Mouse (Mus musculus) hindbrain, embryonic 14.5 days (tissue): ENCODE measurements at regions not wholly inside any gene's neighbourhood (a gene's known extent, or its start where the extent isn't known, plus 50 kb on each side); places are given as distances from the start of the nearest gene placed in this dataset.

ENCODE experiments used
- ATAC-seq: fragments of 200-750 bp; cut with Nextera tagmentation; 2 replicates; pipeline ENCODE4 v1.8.0; 2017; ENCODE audit warnings: moderate number of reproducible peaks, mild to moderate bottlenecking, moderate TSS enrichment, moderate library complexity; ENCODE audit not compliant: low FRiP score
- DNase-seq: peaks from one replicate; pipeline ENCODE4 v3.0.0-alpha.2; 2015; ENCODE audit warnings: low spot score
- H3K27ac ChIP-seq: fragments of 300-500 bp; sonication (generic); 2 replicates; pipeline ENCODE4 v1.5.1; 2014; ENCODE audit warnings: mild to moderate bottlenecking, moderate library complexity
- H3K27me3 ChIP-seq: fragments of 300-500 bp; sonication (generic); 2 replicates; pipeline ENCODE4 v1.6.1; 2014; ENCODE audit warnings: mild to moderate bottlenecking, low read length, mixed read lengths; ENCODE audit not compliant: control insufficient read depth, insufficient read depth
- H3K36me3 ChIP-seq: fragments of 300-500 bp; sonication (generic); replicated peaks from 2 replicates; pipeline ENCODE4 v1.6.1; 2014; ENCODE audit not compliant: control insufficient read depth, insufficient read depth
- H3K4me1 ChIP-seq: fragments of 300-500 bp; sonication (generic); replicated peaks from 2 replicates; pipeline ENCODE4 v1.6.1; 2014; ENCODE audit warnings: antibody characterized with exemption, low read length, mixed read lengths; ENCODE audit not compliant: control insufficient read depth, insufficient read depth
- H3K4me2 ChIP-seq: fragments of 300-500 bp; sonication (generic); replicated peaks from 2 replicates; pipeline ENCODE4 v1.6.1; 2014; ENCODE audit warnings: mild to moderate bottlenecking, moderate library complexity
- H3K4me3 ChIP-seq: fragments of 300-500 bp; sonication (generic); replicated peaks from 2 replicates; pipeline ENCODE4 v1.5.1; 2014; ENCODE audit warnings: mild to moderate bottlenecking, low read length
- H3K9ac ChIP-seq: fragments of 300-500 bp; sonication (generic); 2 replicates; pipeline ENCODE4 v1.6.1; 2014
- H3K9me3 ChIP-seq: fragments of 300-500 bp; sonication (generic); 2 replicates; pipeline ENCODE4 v1.6.1; 2016; ENCODE audit warnings: low read length; ENCODE audit not compliant: control insufficient read depth
- WGBS: fragments of 180-500 bp; shearing (Covaris S2); extraction: QIAGEN DNeasy Blood & Tissue Kit; methylation state at CpG from one replicate; pipeline ENCODE4 v1.1.7; 2014; 5-methylcytosine and 5-hydroxymethylcytosine counted together

DNA sequence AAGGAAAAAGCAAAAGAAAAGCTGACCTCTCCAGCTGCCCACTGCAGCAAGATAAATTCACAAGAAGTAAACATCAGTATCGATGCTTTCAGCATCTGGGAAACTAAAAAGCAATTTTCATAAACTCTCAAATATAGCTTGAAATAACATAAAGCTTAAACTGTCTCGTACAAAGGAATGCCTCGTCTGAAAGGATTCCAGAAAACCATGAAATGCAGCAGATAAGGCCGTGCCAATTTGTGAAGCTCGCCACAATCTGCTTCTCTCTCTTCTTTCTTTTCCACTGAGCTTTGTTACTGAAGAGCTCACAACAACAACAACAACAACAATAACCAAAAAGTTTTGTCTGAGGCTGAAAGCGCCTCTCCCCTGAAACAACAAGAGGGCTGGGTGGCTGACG is 239.4 kb upstream of the 4930412O13Rik start:
- H3K4me1 ChIP-seq = no peaks in the 10 kb centered on the region
- no peak overlapping the region for H3K27ac ChIP-seq
- no peaks in the 10 kb centered on the region for H3K27me3 ChIP-seq
- ATAC-seq (no peak), DNase-seq (no peak)
- H3K4me2 ChIP-seq = no peak overlapping the region
- 67% methylated on average over 7 of the region's 7 CpGs for whole genome bisulfite sequencing
- no peaks in the 10 kb centered on the region for H3K9me3 ChIP-seq
- H3K36me3 ChIP-seq = no peaks in the 10 kb centered on the region
- H3K9ac ChIP-seq = no peak overlapping the region
- H3K4me3 ChIP-seq = no peak overlapping the region

DNA sequence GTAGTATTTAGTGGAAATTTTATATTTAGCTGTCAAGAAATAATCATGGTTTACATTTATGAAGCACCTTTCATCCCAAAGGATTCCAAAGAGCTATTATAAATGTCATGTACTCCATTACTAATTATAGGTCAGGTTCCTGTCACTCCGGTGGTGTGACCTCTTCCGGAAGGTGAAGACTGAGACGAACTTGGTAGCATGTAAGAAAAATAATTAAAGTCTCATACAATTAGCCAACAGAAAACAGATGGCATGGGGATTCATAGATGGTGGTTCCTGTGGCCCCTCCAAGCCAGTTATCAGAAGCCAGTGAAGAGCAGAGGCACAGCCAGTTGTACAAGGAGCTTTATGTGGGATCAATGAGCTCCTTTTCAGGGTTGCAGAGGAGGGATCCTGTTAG is 238.6 kb upstream of the 4930412O13Rik start:
- no peak for ATAC-seq
- H3K36me3 ChIP-seq = no peaks in the 10 kb centered on the region
- H3K27me3 ChIP-seq = no peaks in the 10 kb centered on the region

DNA sequence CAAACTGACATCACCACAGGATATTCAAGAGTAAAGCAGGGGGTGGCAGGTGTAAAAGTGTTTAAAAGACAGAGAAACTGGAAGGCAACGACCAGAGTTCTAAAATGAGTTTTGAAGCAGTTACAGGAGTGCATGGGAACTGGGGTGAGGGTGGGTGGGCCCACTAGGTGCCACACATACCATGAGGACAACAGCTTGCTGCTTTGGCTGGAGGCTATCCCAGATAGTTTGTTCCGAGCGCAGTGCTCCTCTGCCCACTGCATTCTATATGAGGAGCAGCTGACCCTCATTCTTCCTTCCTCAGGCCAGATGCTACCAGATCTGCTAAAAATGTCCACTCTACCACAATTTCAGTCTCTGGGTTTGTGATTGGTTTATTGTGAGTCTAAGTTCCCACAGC is 234.6 kb upstream of the 4930412O13Rik start:
- ATAC-seq = no peak
- no peaks in the 10 kb centered on the region for H3K9me3 ChIP-seq
- no peak for DNase-seq
- no peaks in the 10 kb centered on the region for H3K27me3 ChIP-seq
- H3K27ac ChIP-seq = no peak overlapping the region
- WGBS = 66% methylated on average over 3 of the region's 3 CpGs
- no peak overlapping the region for H3K4me2 ChIP-seq
- no peaks in the 10 kb centered on the region for H3K4me1 ChIP-seq
- H3K4me3 ChIP-seq = no peak overlapping the region
- no peaks in the 10 kb centered on the region for H3K36me3 ChIP-seq
- no peak overlapping the region for H3K9ac ChIP-seq

More for the DNA sequence above, 238.6 kb upstream of the 4930412O13Rik start:
- Histone ChIP-seq H3K27ac (no peak overlapping the region), H3K4me3 (no peak overlapping the region), H3K9me3 (no peaks in the 10 kb centered on the region), H3K9ac (no peak overlapping the region), H3K4me1 (no peaks in the 10 kb centered on the region), H3K4me2 (no peak overlapping the region)
- 71% methylated on average over 3 of the region's 3 CpGs for WGBS
- DNase-seq = no peak

DNA sequence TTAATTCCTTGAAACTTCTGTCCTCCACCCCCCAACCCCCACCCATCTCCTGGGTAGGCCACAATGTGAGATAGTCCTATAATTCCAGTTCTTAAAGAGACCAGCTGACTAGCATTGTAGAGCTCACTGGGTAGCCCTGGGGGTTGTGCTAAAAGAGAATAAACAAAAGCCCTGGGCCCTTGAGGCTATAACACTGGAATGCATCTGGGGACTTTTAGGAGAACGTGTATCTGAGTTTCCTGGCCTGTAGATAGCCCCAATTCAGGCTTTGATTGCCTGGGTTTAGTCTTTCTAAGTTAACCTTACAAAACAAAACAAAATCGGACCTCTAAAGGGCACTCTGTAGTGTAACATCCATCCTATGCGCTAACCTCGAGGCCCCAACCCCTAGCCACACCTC is 234.1 kb upstream of the 4930412O13Rik start:
- Histone ChIP-seq H3K9ac (no peak overlapping the region), H3K36me3 (no peaks in the 10 kb centered on the region), H3K27ac (no peak overlapping the region), H3K9me3 (no peaks in the 10 kb centered on the region), H3K27me3 (no peaks in the 10 kb centered on the region), H3K4me2 (no peak overlapping the region), H3K4me1 (no peaks in the 10 kb centered on the region), H3K4me3 (no peak overlapping the region)
- ATAC-seq (no peak), DNase-seq (no peak)
- 21% methylated on average over 4 of the region's 4 CpGs for WGBS

DNA sequence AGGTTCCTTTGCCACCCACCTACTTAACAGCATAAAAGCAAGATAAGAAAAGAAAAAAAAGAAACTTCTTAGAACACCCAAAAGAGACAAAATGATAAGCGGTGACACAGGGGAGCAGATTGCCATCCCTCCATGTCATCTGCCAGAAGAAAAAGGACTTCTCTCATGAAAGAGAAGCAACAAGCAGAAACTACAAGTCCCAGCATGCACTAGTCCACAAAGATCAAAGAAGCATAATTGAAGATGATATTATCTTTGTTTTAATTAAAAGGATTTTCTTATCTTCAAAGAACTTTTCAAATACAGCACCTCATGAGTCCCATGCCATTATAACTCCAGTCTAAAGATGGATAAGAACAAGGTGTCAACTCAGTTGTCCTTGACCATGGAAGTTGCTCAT is 231.0 kb upstream of the 4930412O13Rik start:
- no peaks in the 10 kb centered on the region for H3K9me3 ChIP-seq
- no peak for DNase-seq
- 96% methylated on average over 1 of the region's 1 CpGs for WGBS

DNA sequence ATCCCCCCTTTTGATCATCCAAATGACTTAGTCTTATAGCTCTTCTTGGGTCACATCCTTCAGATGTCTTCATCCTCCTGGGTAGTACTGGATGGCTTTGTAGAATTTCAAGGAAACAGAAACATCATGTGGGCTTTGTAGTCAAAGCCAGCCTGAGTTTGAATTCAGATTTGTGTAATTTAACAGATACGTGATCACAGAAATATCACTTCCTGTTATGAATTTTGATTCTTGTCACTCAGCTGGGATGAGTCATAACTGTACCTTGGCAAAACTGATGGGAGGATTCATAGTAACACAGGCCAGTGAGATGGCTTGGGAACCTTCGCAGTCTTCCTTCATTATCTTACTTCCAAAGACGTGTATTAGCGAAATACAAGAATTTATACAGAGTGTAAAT is 222.2 kb upstream of the 4930412O13Rik start:
- no peak overlapping the region for H3K4me2 ChIP-seq
- H3K27ac ChIP-seq = no peak overlapping the region
- H3K4me1 ChIP-seq = no peaks in the 10 kb centered on the region
- H3K4me3 ChIP-seq = no peak overlapping the region
- ATAC-seq (no peak), DNase-seq (no peak)
- H3K36me3 ChIP-seq = no peaks in the 10 kb centered on the region
- 92% methylated on average over 4 of the region's 4 CpGs for WGBS
- no peak overlapping the region for H3K9ac ChIP-seq
- no peaks in the 10 kb centered on the region for H3K9me3 ChIP-seq
- no peaks in the 10 kb centered on the region for H3K27me3 ChIP-seq

More for the DNA sequence above, 231.0 kb upstream of the 4930412O13Rik start:
- Histone ChIP-seq H3K4me1 (no peaks in the 10 kb centered on the region), H3K27ac (no peak overlapping the region), H3K4me3 (no peak overlapping the region), H3K27me3 (no peaks in the 10 kb centered on the region), H3K4me2 (no peak overlapping the region), H3K9ac (no peak overlapping the region), H3K36me3 (no peaks in the 10 kb centered on the region)
- ATAC-seq = no peak

DNA sequence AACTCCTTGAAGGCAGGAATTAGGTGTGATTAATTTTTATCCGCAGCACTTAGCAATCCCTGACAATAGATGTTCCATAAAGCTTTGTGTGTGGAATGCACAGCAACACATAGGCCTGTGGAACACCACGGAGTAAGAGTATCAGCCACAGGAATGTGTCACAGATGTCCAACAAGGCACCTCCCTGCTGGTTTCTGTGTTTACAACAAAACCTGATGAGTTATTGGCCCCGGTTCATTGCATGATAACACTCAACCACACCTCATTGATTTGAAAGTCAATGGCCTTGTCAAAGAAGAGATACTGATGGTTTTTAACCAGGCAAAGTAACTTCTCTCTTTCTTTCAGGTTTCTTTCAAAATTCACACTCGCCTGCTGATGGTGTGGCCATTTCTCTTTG is 211.4 kb upstream of the 4930412O13Rik start:
- ATAC-seq = no peak
- 73% methylated on average over 4 of the region's 4 CpGs for WGBS
- H3K27ac ChIP-seq = no peak overlapping the region

DNA sequence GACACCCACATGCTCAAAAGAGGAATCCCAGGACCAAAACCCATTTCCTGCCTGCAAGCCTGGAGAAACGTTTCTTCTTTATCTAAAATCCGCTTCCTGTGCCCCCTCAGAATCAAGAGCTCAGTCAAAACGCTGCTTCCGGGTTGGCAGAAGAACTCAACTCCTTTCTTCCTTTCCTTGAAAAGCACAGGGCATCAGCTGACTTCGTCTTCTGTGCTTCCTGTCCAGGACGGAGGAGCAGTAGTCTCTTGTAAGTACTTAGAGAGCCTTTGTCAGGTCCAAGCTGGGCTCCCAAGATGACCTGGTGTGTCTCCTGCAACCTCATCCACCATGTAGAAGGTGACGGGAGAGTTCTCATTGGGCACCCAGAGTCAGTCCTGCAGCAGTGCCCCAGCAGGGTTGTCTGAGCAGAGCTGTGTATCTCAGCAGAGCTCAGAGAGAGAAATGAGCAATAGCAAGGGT is 199.3 kb upstream of the 4930412O13Rik start:
- Histone ChIP-seq H3K4me3 (no peak overlapping the region), H3K27me3 (no peaks in the 10 kb centered on the region), H3K36me3 (no peaks in the 10 kb centered on the region), H3K27ac (no peak overlapping the region), H3K9me3 (no peaks in the 10 kb centered on the region), H3K4me1 (no peaks in the 10 kb centered on the region), H3K4me2 (no peak overlapping the region), H3K9ac (no peak overlapping the region)
- WGBS = 85% methylated on average over 7 of the region's 7 CpGs
- ATAC-seq (no peak), DNase-seq (no peak)

More for the DNA sequence above, 211.4 kb upstream of the 4930412O13Rik start:
- no peak for DNase-seq
- Histone ChIP-seq H3K4me2 (no peak overlapping the region), H3K27me3 (no peaks in the 10 kb centered on the region), H3K9ac (no peak overlapping the region), H3K36me3 (no peaks in the 10 kb centered on the region), H3K4me1 (no peaks in the 10 kb centered on the region), H3K9me3 (no peaks in the 10 kb centered on the region), H3K4me3 (no peak overlapping the region)

DNA sequence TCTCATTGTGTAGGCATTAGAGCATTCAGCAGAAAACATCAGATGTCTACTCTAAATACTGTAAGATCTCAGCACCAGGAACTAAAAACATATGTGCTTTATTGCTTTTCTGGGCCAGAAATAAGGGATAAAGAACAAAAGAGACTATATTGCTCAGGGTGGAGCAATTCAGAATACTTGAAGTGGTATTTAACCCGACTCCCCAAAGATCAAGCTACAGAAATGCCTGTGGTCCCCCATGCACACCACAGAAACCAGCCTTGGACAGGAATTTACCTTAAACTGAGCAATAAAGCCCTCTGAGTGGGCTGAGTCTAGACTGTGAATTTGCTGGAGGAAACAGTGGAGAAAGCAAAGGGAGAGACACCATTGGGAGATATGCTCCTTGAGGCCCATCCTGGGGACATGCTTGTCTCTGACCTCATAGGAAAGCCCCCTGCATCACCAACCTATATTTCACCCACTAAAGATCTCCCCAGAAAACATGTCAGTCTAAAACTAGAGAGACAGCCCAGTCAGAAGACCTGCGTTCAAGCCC is 197.3 kb upstream of the 4930412O13Rik start:
- no peak overlapping the region for H3K9ac ChIP-seq
- H3K27me3 ChIP-seq = no peaks in the 10 kb centered on the region
- no peaks in the 10 kb centered on the region for H3K4me1 ChIP-seq
- ATAC-seq = no peak
- H3K27ac ChIP-seq = no peak overlapping the region
- no peak overlapping the region for H3K4me2 ChIP-seq
- DNase-seq = no peak
- no peaks in the 10 kb centered on the region for H3K36me3 ChIP-seq
- 94% methylated on average over 2 of the region's 2 CpGs for WGBS
- H3K9me3 ChIP-seq = no peaks in the 10 kb centered on the region
- no peak overlapping the region for H3K4me3 ChIP-seq

DNA sequence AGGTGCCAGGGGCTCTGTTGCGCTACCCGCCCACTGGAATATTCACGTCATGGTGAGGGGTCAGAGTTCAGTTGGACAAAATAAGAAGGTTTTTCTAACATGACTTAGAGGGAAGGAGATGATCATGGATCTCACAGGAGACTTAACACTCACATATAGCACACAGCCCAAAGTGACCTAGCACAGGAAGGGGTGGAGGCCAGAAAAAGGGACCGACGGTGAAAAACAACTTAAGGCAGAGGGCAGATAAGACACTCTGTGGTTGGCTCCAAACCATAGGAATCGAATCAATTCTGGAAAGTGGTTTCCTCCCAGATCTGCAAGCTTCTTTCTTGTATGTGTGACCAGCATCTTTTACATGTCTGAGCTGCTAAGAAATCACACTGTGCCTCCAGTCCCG is 192.9 kb upstream of the 4930412O13Rik start:
- no peak overlapping the region for H3K27ac ChIP-seq
- no peaks in the 10 kb centered on the region for H3K4me1 ChIP-seq
- H3K27me3 ChIP-seq = no peaks in the 10 kb centered on the region
- no peaks in the 10 kb centered on the region for H3K36me3 ChIP-seq
- no peak overlapping the region for H3K4me3 ChIP-seq
- H3K9me3 ChIP-seq = no peaks in the 10 kb centered on the region
- no peak overlapping the region for H3K9ac ChIP-seq
- H3K4me2 ChIP-seq = no peak overlapping the region
- 89% methylated on average over 7 of the region's 7 CpGs for WGBS
- no peak for ATAC-seq
- DNase-seq = no peak
